Mouse (Mus musculus): ENCODE data around the gene Sptbn4.

- no peak for TF ChIP-seq CTCF (conservative IDR thresholded peaks at IDR 0.05; ENCODE audit: insufficient read depth, insufficient read length, low read depth, low read length)
- TF ChIP-seq POLR2A (IDR thresholded peaks at IDR 0.05; ENCODE audit: low read depth, low read length) = no peak
Measured at GRCm38 (mm10) chr7:27404203-27404942, 43.1 kb downstream of the Sptbn4 start.
